ENCODE assay signal across 10 mouse cellular contexts in genomic region chr5:134345449-134345848, GRCm38 (mm10). TPM values are rescaled to one million over a fixed set of nuclear protein-coding genes. Genes with fewer than 3 reads are reported as not detected.
A peak's percentile ranks its signal among the peaks of the same experiment; 100 is the strongest.
DNase-seq lines count a peak whose midpoint lies in the region; ATAC-seq and TF ChIP-seq lines count a peak whose summit lies in the region.
"Had no signal": no experiment of that assay in that cellular context is flagged by ENCODE, and none has a peak within 500 bp of the region (broad histone marks: within the 10 kb centered on the region; RNA-seq: fewer than 3 reads in every experiment).

No protein-coding gene starts in this region.

- H3K4me2 ChIP-seq in liver, embryonic 14.5 days (ENCODE audit: low read depth), result no peak overlapping the region
- H3K4me2 ChIP-seq: liver, embryonic 15.5 days had no signal

- H3K9ac ChIP-seq in ES-Bruce4 (ENCODE audit: low read depth, poor library complexity, severe bottlenecking), result no peak overlapping the region
- H3K9ac ChIP-seq in liver, embryonic 14.5 days (replicated peaks), result no peak overlapping the region
- H3K9ac ChIP-seq: liver, embryonic 15.5 days had no signal

- TF ChIP-seq CTCF in kidney, adult 2 months (conservative IDR thresholded peaks at IDR 0.05; ENCODE audit: insufficient read depth, insufficient read length, low read depth, low read length), result peak; percentile 48
- peak; percentile 86 for TF ChIP-seq CTCF in ES-Bruce4 (IDR thresholded peaks at IDR 0.05; ENCODE audit: low read depth, low read length)
- TF ChIP-seq CTCF in liver, embryonic 14.5 days (IDR thresholded peaks at IDR 0.05; ENCODE audit: low read depth), result peak; percentile 65

- WGBS in kidney, adult 2 months, result 83% methylated on average over 9 of the region's 9 CpGs
- WGBS in liver, embryonic 14.5 days (ENCODE audit: insufficient replicate concordance), result 70% methylated on average over 9 of the region's 9 CpGs

- no peaks in the 10 kb centered on the region for H3K9me3 ChIP-seq in ES-Bruce4 (replicated peaks; ENCODE audit: control insufficient read depth, insufficient read depth, low read length, poor library complexity, severe bottlenecking)
- no peaks in the 10 kb centered on the region for H3K9me3 ChIP-seq in liver, embryonic 14.5 days (ENCODE audit: control insufficient read depth, low read length)
- H3K9me3 ChIP-seq: liver, embryonic 15.5 days had no signal

- no peak overlapping the region for H3K4me3 ChIP-seq in kidney, adult 2 months (ENCODE audit: insufficient read depth, low read depth, low read length)
- no peak overlapping the region for H3K4me3 ChIP-seq in ES-Bruce4 (ENCODE audit: low read depth, low read length)
- H3K4me3 ChIP-seq in liver, embryonic 14.5 days (ENCODE audit: insufficient read depth in 1 of 2, low read depth in 2 of 2, low read length in 2 of 2), result no peak overlapping the region
- H3K4me3 ChIP-seq: liver, embryonic 15.5 days had no signal

- no peak overlapping the region for H3K27ac ChIP-seq in kidney, adult 2 months (ENCODE audit: insufficient read depth, low read depth, low read length)
- H3K27ac ChIP-seq in ES-Bruce4 (ENCODE audit: insufficient read depth, low read length), result no peak overlapping the region
- no peak overlapping the region for H3K27ac ChIP-seq in liver, embryonic 14.5 days
- H3K27ac ChIP-seq: liver, embryonic 15.5 days had no signal

- no peak for TF ChIP-seq POLR2A in kidney, adult 2 months (IDR thresholded peaks at IDR 0.05; ENCODE audit: low read depth, low read length)
- no peak for TF ChIP-seq POLR2A in ES-Bruce4 (IDR thresholded peaks at IDR 0.05; ENCODE audit: insufficient read depth, low read length)

- ATAC-seq in liver, embryonic 14.5 days (ENCODE audit: insufficient read depth), result no peak
- ATAC-seq in cerebellum, adult (ENCODE audit: insufficient number of reproducible peaks, low FRiP score, low TSS enrichment), result no peak

- TF ChIP-seq EP300 in ES-Bruce4 (IDR thresholded peaks at IDR 0.05; ENCODE audit: insufficient read depth, low read depth, low read length), result no peak
- TF ChIP-seq EP300 in liver, embryonic 14.5 days (IDR thresholded peaks at IDR 0.05; ENCODE audit: low read depth), result no peak

- H3K4me1 ChIP-seq in kidney, adult 2 months (ENCODE audit: control insufficient read depth, insufficient read depth, low read length), result no peaks in the 10 kb centered on the region
- peaks cover 6% of the 10 kb centered on the region for H3K4me1 ChIP-seq in ES-Bruce4 (ENCODE audit: control insufficient read depth, insufficient read depth, low read length)
- peaks cover 1 to 2% of the 10 kb centered on the region in 2 experiments for H3K4me1 ChIP-seq in liver, embryonic 14.5 days (replicated peaks; ENCODE audit: control insufficient read depth in 2 of 2, insufficient read depth in 2 of 2, low read length in 1 of 2)

- H3K36me3 ChIP-seq in kidney, adult 2 months (ENCODE audit: control insufficient read depth, insufficient read depth, low read length), result no peaks in the 10 kb centered on the region
- no peaks in the 10 kb centered on the region for H3K36me3 ChIP-seq in ES-Bruce4 (ENCODE audit: control insufficient read depth, insufficient read depth, low read length, poor library complexity, severe bottlenecking)
- H3K36me3 ChIP-seq in liver, embryonic 14.5 days (replicated peaks; ENCODE audit: control insufficient read depth, insufficient read depth, low read depth), result no peaks in the 10 kb centered on the region
- H3K36me3 ChIP-seq: liver, embryonic 15.5 days had no signal

- H3K27me3 ChIP-seq in kidney, adult 2 months (replicated peaks; ENCODE audit: control insufficient read depth, insufficient read depth, low read length), result no peaks in the 10 kb centered on the region
- no peaks in the 10 kb centered on the region for H3K27me3 ChIP-seq in ES-Bruce4 (ENCODE audit: control insufficient read depth, insufficient read depth, low read length, poor library complexity, severe bottlenecking)
- no peaks in the 10 kb centered on the region for H3K27me3 ChIP-seq in liver, embryonic 14.5 days (ENCODE audit: control insufficient read depth, insufficient read depth, low read length)
- H3K27me3 ChIP-seq: liver, embryonic 15.5 days had no signal

- DNase-seq in kidney, adult 2 months, result no peak
- DNase-seq in kidney, postnatal 14 days, result no peak
- peak; percentile 44 to 48 for DNase-seq in B cell, adult 2 months
- no peak for DNase-seq in liver, embryonic 14.5 days (ENCODE audit: low read depth in 3 of 3, low spot score in 3 of 3)
- no peak for DNase-seq in ovary, postnatal 36 days (ENCODE audit: low spot score)
- DNase-seq in heart, adult 8-10 months (ENCODE audit: low spot score), result no peak
- DNase-seq: embryo, embryonic 11 days had no signal

RNA-seq across cellular contexts. Expression of gene Gtf2i, which starts 30.9 kb away (rescaled TPM):
- 86.4 and 103 TPM in 2 replicates for polyA plus RNA-seq in kidney, adult 2 months (2012; rRNA removed)
- polyA plus RNA-seq in ES-Bruce4 (2011; ENCODE audit: insufficient read depth, insufficient read length, low read depth, missing spikeins), result 240 and 242 TPM in 2 replicates
- 19.5 and 26.5 TPM in 2 replicates for polyA plus RNA-seq in liver, embryonic 14.5 days (2012; rRNA removed)
- 26.1 and 29.8 TPM in 2 replicates for polyA plus RNA-seq in liver, embryonic 14.5 days (2014; fragmentation: Nextera tagmentation; extraction: Ambion mirVana)
- 100 to 1,000 TPM; 183 to 210 (median 205) TPM for total RNA-seq in heart, adult 8-10 months (2022)

Comparison
In these comparisons a context has a peak if more than half of its experiments do, and no peak if none do; other contexts are left out.
1. DNase-seq: peak in B cell, adult 2 months (2 of 2); none in kidney, adult 2 months (single experiment), kidney, postnatal 14 days (single experiment), liver, embryonic 14.5 days (0 of 3), ovary, postnatal 36 days (single experiment) and heart, adult 8-10 months (single experiment).
2. Peak in every context shown above with its lines, with median percentiles within 50 percentile points of each other: CTCF ChIP-seq.